Mouse (Mus musculus) lung, adult 2 months (tissue): ENCODE measurements around the gene Taz. TPM values are rescaled to one million over a fixed set of nuclear protein-coding genes. Genes with fewer than 3 reads are reported as not detected.
A peak's percentile ranks its signal among the peaks of the same experiment; 100 is the strongest.

ENCODE experiments used
- DNase-seq: peaks from one replicate; pipeline ENCODE4 v3.0.0; 2022
- H3K4me1 ChIP-seq: fragments of 200-500 bp; 2 replicates; pipeline ENCODE4 v1.6.1; 2011; ENCODE audit warnings: low read length; ENCODE audit not compliant: control insufficient read depth, insufficient read depth
- H3K4me3 ChIP-seq: fragments of 200-500 bp; replicated peaks from 2 replicates; pipeline ENCODE3; 2011; ENCODE audit warnings: low read depth, mild to moderate bottlenecking, control low read depth, low read length; ENCODE audit errors: extremely low read depth
- CTCF ChIP-seq: fragments of 200-500 bp; IDR thresholded peaks from 2 replicates; pipeline ENCODE4 v1.5.1; 2011; ENCODE audit warnings: mild to moderate bottlenecking, low read length, control low read depth; ENCODE audit not compliant: insufficient read depth
- POLR2A ChIP-seq: fragments of 200-500 bp; IDR thresholded peaks from 2 replicates; pipeline ENCODE4 v1.6.1; 2011; ENCODE audit warnings: low read depth, mild to moderate bottlenecking, control low read depth, low read length, borderline replicate concordance; ENCODE audit errors: extremely low read depth
- WGBS: fragments of 180-500 bp; shearing (Covaris S2); methylation state at CpG from one replicate; pipeline ENCODE4 v1.1.7; 2018; 5-methylcytosine and 5-hydroxymethylcytosine counted together
- polyA plus RNA-seq: library from polyadenylated mRNA; depleted of rRNA; stranded (reverse); fragments of >200 nt; gene quantifications from 2 replicates; pipeline ENCODE4 v1.2.3, GENCODE M21; 2012

Taz gene
- polyA plus RNA-seq, 1 experiment: 108 TPM

DNA sequence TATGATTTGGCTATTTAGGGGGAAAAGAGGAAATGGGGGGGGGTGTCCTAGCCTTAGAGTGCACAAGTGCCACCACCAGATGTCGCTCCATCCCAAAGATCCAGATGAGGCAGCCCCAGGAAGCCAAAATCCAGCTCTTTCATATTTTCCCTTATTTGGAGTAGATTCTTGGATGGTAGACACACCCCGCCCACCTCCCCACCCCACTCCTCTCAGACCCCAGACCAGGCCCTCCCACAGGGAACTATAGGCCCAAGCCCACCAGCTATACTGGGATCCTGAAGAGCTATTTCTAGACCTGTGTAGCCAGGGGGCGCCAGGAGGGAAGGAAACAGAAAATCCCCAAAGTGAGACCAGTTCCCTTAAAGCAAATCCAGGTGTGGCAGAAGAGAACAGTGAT lies 33.1 kb upstream of the Taz start:
- WGBS: 14% methylated on average over 3 of the region's 3 CpGs

GRCm38 (mm10) chrX:74249615-74250014 lies 32.1 kb upstream of the Taz start, which contains the start of gene Flna:
Gene Flna (minus strand): TSS chrX:74249820.
- Histone ChIP-seq H3K4me1 (no peaks in the 10 kb centered on the region; the same call in 1 of the 2 replicates), H3K4me3 (peak within 1 kb of the TSS; percentile 75)
- TF ChIP-seq CTCF (no peak), POLR2A (peak; percentile 56; the same call in 1 of the 2 replicates)
- DNase-seq: peak; percentile 64
- WGBS: 27% methylated on average over 38 of the region's 38 CpGs

More for the DNA sequence above, 33.1 kb upstream of the Taz start:
- Histone ChIP-seq H3K4me1 (no peaks in the 10 kb centered on the region; the same call in 1 of the 2 replicates), H3K4me3 (peak overlapping the region; percentile 31)
- TF ChIP-seq CTCF (peak; percentile 52), POLR2A (no peak)
- peak; percentile 59 for DNase-seq

DNA sequence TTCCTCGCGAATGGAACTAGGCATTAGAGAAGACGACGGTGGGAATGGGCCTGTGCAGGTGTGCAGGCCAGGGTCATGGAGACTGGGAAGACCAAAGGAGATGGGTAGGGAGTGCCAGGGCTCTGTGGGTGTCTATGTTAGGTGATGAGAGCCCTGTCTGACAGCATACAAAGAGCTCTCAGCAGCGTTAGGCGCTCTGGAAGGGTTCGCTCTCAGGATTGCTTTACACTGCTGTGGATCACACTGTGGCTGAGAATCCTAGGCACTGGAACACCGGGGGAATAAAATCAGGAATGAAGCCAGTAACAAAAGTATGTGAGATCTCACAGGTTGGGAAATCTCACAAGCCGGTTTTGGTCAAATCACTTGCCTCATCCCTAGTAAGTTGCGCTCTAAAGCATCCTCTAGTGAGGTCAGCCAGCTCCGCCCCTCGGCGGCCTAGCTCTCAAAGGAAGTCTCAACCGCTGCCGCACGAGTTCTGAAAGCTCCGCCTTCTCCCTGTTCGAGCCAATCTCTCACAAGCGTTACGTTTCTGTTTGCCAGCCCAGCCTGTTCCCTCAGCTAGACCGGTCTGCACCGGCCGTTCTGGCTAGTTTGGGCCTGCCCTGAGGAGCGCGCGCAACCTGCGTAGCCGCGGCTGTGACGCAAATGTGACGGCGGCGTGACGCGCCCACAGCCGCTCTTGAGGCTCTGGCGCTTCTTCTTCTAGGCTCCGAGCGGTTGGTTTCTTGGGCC lies 27.4 kb upstream of the Taz start, which contains the start of gene Emd:
Gene Emd (plus strand): TSS at position 535 of the 735 bp plus-strand sequence.
- H3K4me3 ChIP-seq: peak within 1 kb of the TSS; percentile 86
- 35% methylated on average over 39 of the region's 39 CpGs for WGBS
- no peaks in the 10 kb centered on the region; the same call in 1 of the 2 replicates for H3K4me1 ChIP-seq
- DNase-seq: peak; percentile 76
- TF ChIP-seq CTCF: no peak
- peak; percentile 68 for TF ChIP-seq POLR2A

DNA sequence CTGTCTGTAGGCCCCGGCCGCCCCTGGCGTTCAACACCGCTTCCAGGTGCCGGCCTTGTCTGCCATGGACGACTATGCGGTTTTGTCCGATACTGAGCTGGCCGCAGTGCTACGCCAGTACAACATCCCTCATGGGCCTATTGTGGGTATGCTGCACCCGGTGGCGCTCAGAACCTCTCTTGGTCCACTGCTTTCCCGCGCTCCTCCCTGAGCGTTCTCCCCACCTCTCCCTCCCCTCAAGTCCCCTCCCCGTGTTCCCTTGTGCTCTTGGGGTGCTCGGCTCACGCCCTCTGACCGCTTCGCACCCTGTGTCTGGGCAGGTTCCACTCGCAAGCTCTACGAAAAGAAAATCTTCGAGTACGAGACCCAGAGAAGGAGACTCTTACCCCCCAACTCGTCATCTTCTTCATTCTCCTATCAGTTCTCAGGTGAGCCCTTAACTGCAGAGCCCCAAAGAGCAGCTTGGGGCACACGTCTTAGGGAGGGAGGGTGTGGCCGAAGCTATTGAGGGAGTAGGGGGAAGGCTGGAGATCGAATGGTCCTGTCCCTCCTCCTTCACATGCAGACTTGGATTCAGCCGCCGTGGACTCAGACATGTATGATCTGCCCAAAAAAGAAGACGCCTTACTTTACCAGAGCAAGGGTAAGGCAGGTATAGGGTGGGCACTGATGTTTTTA lies 26.7 kb upstream of the Taz start:
- WGBS: 37% methylated on average over 31 of the region's 31 CpGs
- H3K4me1 ChIP-seq: no peaks in the 10 kb centered on the region; the same call in 1 of the 2 replicates
- peak overlapping the region; percentile 86 for H3K4me3 ChIP-seq
- TF ChIP-seq POLR2A (0 out of 2 replicates have a peak, but pooled peaks have one; percentile 3), CTCF (no peak)
- DNase-seq: no peak

- no peak for DNase-seq
- Histone ChIP-seq H3K4me3 (no peak overlapping the region), H3K4me1 (no peaks in the 10 kb centered on the region)
- TF ChIP-seq POLR2A: no peak
- TF ChIP-seq CTCF: no peak
- WGBS: 87% methylated on average over 3 of the region's 3 CpGs
Observed at GRCm38 (mm10) chrX:74257746-74258145, 24.0 kb upstream of the Taz start.

- H3K4me3 ChIP-seq: peak overlapping the region; percentile 72
- 36% methylated on average over 3 of the region's 3 CpGs for WGBS
- no peak for DNase-seq
- H3K4me1 ChIP-seq: no peaks in the 10 kb centered on the region; the same call in 1 of the 2 replicates
- TF ChIP-seq POLR2A (no peak), CTCF (no peak)
Observed at GRCm38 (mm10) chrX:74269736-74270061, 12.0 kb upstream of the Taz start.

GRCm38 (mm10) chrX:74270062-74270901 lies 11.4 kb upstream of the Taz start, which contains the start of gene Rpl10:
Gene Rpl10 (plus strand): TSS chrX:74270812.
- WGBS: 26% methylated on average over 42 of the region's 42 CpGs
- DNase-seq: peak; percentile 83
- H3K4me3 ChIP-seq: peak within 1 kb of the TSS; percentile 88
- no peaks in the 10 kb centered on the region; the same call in 1 of the 2 replicates for H3K4me1 ChIP-seq
- TF ChIP-seq CTCF (no peak), POLR2A (peak; percentile 99)

DNA sequence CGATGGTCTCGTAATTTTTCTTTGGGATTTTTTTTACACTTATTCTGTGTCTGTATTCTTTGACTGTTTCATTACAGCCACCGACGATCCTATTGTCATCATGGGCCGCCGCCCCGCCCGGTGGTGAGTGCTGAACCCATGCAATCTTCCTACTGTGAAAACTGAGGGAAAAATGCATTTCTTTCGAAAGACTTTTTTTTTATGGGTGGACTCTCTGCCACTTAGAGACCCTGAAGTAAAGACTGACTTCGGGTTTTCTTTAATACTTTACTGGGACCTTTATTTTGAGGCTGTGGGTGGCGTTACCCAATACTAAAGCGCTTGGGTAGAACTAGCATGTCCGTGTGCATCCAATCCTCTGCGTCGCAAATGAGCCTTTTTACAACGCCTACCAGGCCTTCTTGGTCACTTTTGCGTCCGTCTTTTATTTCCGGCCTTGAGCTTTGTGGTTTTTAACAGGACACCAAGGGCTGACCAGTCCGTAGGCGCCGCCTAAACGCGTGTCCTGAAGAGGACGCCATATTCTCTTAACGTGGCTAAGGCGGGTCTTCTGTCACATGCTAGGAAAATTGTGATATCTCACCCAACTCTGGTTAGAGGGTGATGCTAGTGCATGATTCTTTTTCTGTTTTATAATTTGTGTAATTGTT lies 10.7 kb upstream of the Taz start:
- peak; percentile 43 for DNase-seq
- TF ChIP-seq CTCF: no peak
- TF ChIP-seq POLR2A: peak; percentile 28; the same call in 1 of the 2 replicates
- no peaks in the 10 kb centered on the region; the same call in 1 of the 2 replicates for H3K4me1 ChIP-seq
- peak overlapping the region; percentile 82 for H3K4me3 ChIP-seq
- WGBS: 25% methylated on average over 27 of the region's 27 CpGs
